Mouse (Mus musculus) kidney, embryonic 15.5 days (tissue): ENCODE results near the gene Camk2n1. TPM values are rescaled to one million over a fixed set of nuclear protein-coding genes. Genes with fewer than 3 reads are reported as not detected.
"Not testable (repeated sequence)": the region's sequence is repeated elsewhere in the genome, so short reads cannot be mapped to it uniquely, and the experiment has no call there.

Source experiments
- ATAC-seq: fragments of 200-750 bp; cut with Nextera tagmentation; replicated peaks from 2 replicates; pipeline ENCODE4 v1.8.0; 2017; ENCODE audit warnings: moderate TSS enrichment; ENCODE audit not compliant: low FRiP score
- H3K27ac ChIP-seq: fragments of 300-500 bp; sonication (generic); 2 replicates; pipeline ENCODE4 v1.5.1; 2015; ENCODE audit warnings: mild to moderate bottlenecking, inconsistent platforms
- H3K27me3 ChIP-seq: fragments of 300-500 bp; sonication (generic); 2 replicates; pipeline ENCODE4 v1.6.1; 2015; ENCODE audit warnings: inconsistent platforms
- H3K36me3 ChIP-seq: fragments of 300-500 bp; sonication (generic); 2 replicates; pipeline ENCODE4 v1.6.1; 2015; ENCODE audit warnings: inconsistent platforms
- H3K4me1 ChIP-seq: fragments of 300-500 bp; sonication (generic); 2 replicates; pipeline ENCODE4 v1.6.1; 2015; ENCODE audit warnings: inconsistent platforms
- H3K4me2 ChIP-seq: fragments of 300-500 bp; sonication (generic); 2 replicates; pipeline ENCODE4 v1.6.1; 2015; ENCODE audit warnings: moderate library complexity, mild to moderate bottlenecking, inconsistent platforms
- H3K4me3 ChIP-seq: fragments of 300-500 bp; sonication (generic); replicated peaks from 2 replicates; pipeline ENCODE4 v1.5.1; 2015; ENCODE audit warnings: mild to moderate bottlenecking, inconsistent platforms
- H3K9ac ChIP-seq: fragments of 300-500 bp; sonication (generic); 2 replicates; pipeline ENCODE4 v1.6.1; 2015; ENCODE audit warnings: mild to moderate bottlenecking, inconsistent platforms
- H3K9me3 ChIP-seq: fragments of 300-500 bp; sonication (generic); replicated peaks from 2 replicates; pipeline ENCODE4 v1.6.1; 2016; ENCODE audit warnings: inconsistent platforms
- WGBS: fragments of 180-500 bp; shearing (Covaris S2); methylation state at CpG from one replicate; pipeline ENCODE4 v1.1.7; 2015; ENCODE audit warnings: mixed read lengths; 5-methylcytosine and 5-hydroxymethylcytosine counted together
- polyA plus RNA-seq: library from polyadenylated mRNA; unstranded; fragments of >200 nt; fragmentation: Nextera tagmentation; extraction: Ambion mirVana; gene quantifications from 2 replicates; pipeline ENCODE4 v1.2.1, GENCODE M21; 2015

The Camk2n1 gene
- polyA plus RNA-seq, 1 experiment from 2014 or later = 7.6 TPM

- H3K4me2 ChIP-seq, H3K9me3 ChIP-seq, H3K27ac ChIP-seq, ATAC-seq, H3K9ac ChIP-seq, H3K36me3 ChIP-seq, H3K4me3 ChIP-seq, H3K4me1 ChIP-seq: not testable (repeated sequence)
- WGBS = 87% methylated on average over 14 of the region's 14 CpGs
- H3K27me3 ChIP-seq = peaks cover 14% of the 10 kb centered on the region
Observed at GRCm38 (mm10) chr4:138425604-138426003, 28.5 kb upstream of the Camk2n1 start.

GRCm38 (mm10) chr4:138426778-138427705, 27.1 kb upstream of the Camk2n1 start:
- Histone ChIP-seq H3K4me3 (no peak overlapping the region), H3K27ac (no peak overlapping the region), H3K4me2 (peak overlapping the region; percentile 14; the same call in 1 of the 2 replicates), H3K9me3 (no peaks in the 10 kb centered on the region), H3K27me3 (peaks cover 20% of the 10 kb centered on the region; the same call in 1 of the 2 replicates), H3K4me1 (no peaks in the 10 kb centered on the region), H3K36me3 (no peaks in the 10 kb centered on the region), H3K9ac (no peak overlapping the region)
- WGBS = 39% methylated on average over 22 of the region's 22 CpGs
- no peak for ATAC-seq

GRCm38 (mm10) chr4:138429778-138430177, 24.3 kb upstream of the Camk2n1 start:
- Histone ChIP-seq H3K9ac (no peak overlapping the region), H3K27ac (no peak overlapping the region), H3K4me1 (peaks cover 4% of the 10 kb centered on the region; the same call in 1 of the 2 replicates), H3K9me3 (no peaks in the 10 kb centered on the region), H3K4me2 (no peak overlapping the region), H3K27me3 (peaks cover 32% of the 10 kb centered on the region), H3K4me3 (no peak overlapping the region), H3K36me3 (no peaks in the 10 kb centered on the region)
- 39% methylated on average over 3 of the region's 3 CpGs for WGBS
- ATAC-seq = no peak

GRCm38 (mm10) chr4:138431340-138431739, 22.8 kb upstream of the Camk2n1 start:
- Histone ChIP-seq H3K4me1 (peaks cover 17% of the 10 kb centered on the region), H3K36me3 (peaks cover 6% of the 10 kb centered on the region), H3K9ac (no peak overlapping the region), H3K4me3 (no peak overlapping the region), H3K27ac (no peak overlapping the region), H3K9me3 (no peaks in the 10 kb centered on the region), H3K4me2 (no peak overlapping the region), H3K27me3 (peaks cover 32% of the 10 kb centered on the region)
- 53% methylated on average over 8 of the region's 8 CpGs for WGBS
- ATAC-seq = no peak

- peak within 1 kb of the TSS; percentile 96 for H3K4me3 ChIP-seq
- under 1% methylated on average over 64 of the region's 64 CpGs for WGBS
- peak within 1 kb of the TSS; percentile 82 for H3K4me2 ChIP-seq
Observed at GRCm38 (mm10) chr4:138434347-138435316, 19.5 kb upstream of the Camk2n1 start, which contains the start of gene Mul1. Mul1 (plus strand) TSS chr4:138434671.

GRCm38 (mm10) chr4:138440062-138440461, 14.1 kb upstream of the Camk2n1 start:
- Histone ChIP-seq H3K4me3 (no peak overlapping the region), H3K27me3 (no peaks in the 10 kb centered on the region), H3K27ac (no peak overlapping the region), H3K36me3 (peaks cover 68% of the 10 kb centered on the region), H3K4me1 (peaks cover 11% of the 10 kb centered on the region), H3K9ac (no peak overlapping the region), H3K4me2 (no peak overlapping the region), H3K9me3 (no peaks in the 10 kb centered on the region)
- ATAC-seq = no peak
- WGBS = 38% methylated on average over 3 of the region's 3 CpGs

More at GRCm38 (mm10) chr4:138434347-138435316, 19.5 kb upstream of the Camk2n1 start, which contains the start of gene Mul1:
- peak within 1 kb of the TSS; percentile 67 for H3K27ac ChIP-seq
- peaks cover 25% of the 10 kb centered on the region for H3K27me3 ChIP-seq
- peaks cover 39% of the 10 kb centered on the region for H3K36me3 ChIP-seq
- H3K4me1 ChIP-seq = peaks cover 17% of the 10 kb centered on the region
- H3K9ac ChIP-seq = peak within 1 kb of the TSS; percentile 88
- peak; percentile 87 for ATAC-seq
- H3K9me3 ChIP-seq = no peaks in the 10 kb centered on the region

GRCm38 (mm10) chr4:138444941-138445340, 9.2 kb upstream of the Camk2n1 start:
- Histone ChIP-seq H3K4me3 (no peak overlapping the region), H3K36me3 (peaks cover 25% of the 10 kb centered on the region), H3K27ac (no peak overlapping the region), H3K4me1 (peaks cover 11% of the 10 kb centered on the region), H3K27me3 (peaks cover 13% of the 10 kb centered on the region), H3K9ac (no peak overlapping the region), H3K4me2 (no peak overlapping the region), H3K9me3 (no peaks in the 10 kb centered on the region)
- ATAC-seq = no peak
- WGBS = 13% methylated on average over 5 of the region's 5 CpGs

GRCm38 (mm10) chr4:138446981-138447380, 7.1 kb upstream of the Camk2n1 start:
- H3K36me3 ChIP-seq = peaks cover 5% of the 10 kb centered on the region; the same call in 1 of the 2 replicates
- peaks cover 13% of the 10 kb centered on the region for H3K27me3 ChIP-seq
- H3K9ac ChIP-seq = no peak overlapping the region
- H3K9me3 ChIP-seq = no peaks in the 10 kb centered on the region
- H3K4me3 ChIP-seq = no peak overlapping the region
- H3K4me2 ChIP-seq = no peak overlapping the region
- H3K27ac ChIP-seq = no peak overlapping the region
- 29% methylated on average over 13 of the region's 13 CpGs for WGBS
- H3K4me1 ChIP-seq = peaks cover 11% of the 10 kb centered on the region
- ATAC-seq = no peak

- Histone ChIP-seq H3K4me3 (no peak overlapping the region), H3K4me2 (no peak overlapping the region), H3K9me3 (no peaks in the 10 kb centered on the region), H3K4me1 (peaks cover 13% of the 10 kb centered on the region), H3K27me3 (peaks cover 14% of the 10 kb centered on the region), H3K9ac (no peak overlapping the region), H3K36me3 (peaks cover under 1% of the 10 kb centered on the region; the same call in 1 of the 2 replicates), H3K27ac (no peak overlapping the region)
- peak; percentile 73 for ATAC-seq
- 0% methylated on average over 8 of the region's 8 CpGs for WGBS
Observed at GRCm38 (mm10) chr4:138447387-138447786, 6.7 kb upstream of the Camk2n1 start.

GRCm38 (mm10) chr4:138447827-138448602, 6.1 kb upstream of the Camk2n1 start:
- WGBS = 45% methylated on average over 15 of the region's 15 CpGs
- Histone ChIP-seq H3K27me3 (peaks cover 21% of the 10 kb centered on the region), H3K9ac (no peak overlapping the region), H3K4me3 (no peak overlapping the region), H3K27ac (no peak overlapping the region), H3K4me1 (peaks cover 19% of the 10 kb centered on the region), H3K4me2 (no peak overlapping the region), H3K9me3 (no peaks in the 10 kb centered on the region), H3K36me3 (no peaks in the 10 kb centered on the region)
- ATAC-seq = no peak
